Mouse (Mus musculus): ENCODE data around the gene Reck.

DNA sequence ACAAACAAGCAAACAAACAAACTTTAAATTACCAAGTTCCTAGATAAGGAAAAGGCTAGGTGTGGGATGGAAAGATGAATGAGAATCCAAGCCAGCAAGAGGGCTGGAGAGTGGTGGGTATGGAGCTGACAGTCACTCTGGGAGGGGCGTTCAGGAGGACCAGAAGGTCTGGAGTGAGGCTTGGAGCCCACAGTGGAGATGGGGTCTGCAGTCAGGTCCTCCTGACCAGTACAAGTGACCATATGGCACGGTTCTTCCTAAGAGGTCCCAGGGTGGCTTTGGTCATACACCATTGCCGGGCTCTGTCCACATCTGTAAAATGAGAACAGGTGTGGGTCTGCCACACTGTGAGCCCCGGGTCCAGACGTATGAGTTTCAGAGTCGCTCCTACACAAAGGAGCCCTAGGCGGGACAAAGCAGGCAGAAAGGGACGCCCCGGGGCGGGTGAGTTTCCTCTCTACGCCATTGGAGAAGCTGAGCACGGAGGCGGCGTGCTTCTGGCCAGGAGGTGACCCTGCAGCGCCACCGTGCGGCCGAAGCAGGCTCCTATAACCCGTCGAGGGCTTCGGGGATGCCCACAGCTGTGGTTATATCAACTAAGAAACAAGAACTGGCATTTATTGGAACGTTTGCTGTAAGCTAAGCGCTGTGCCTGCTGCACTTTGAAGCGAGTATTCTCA is 106.9 kb downstream of the Reck start:
- no peak for TF ChIP-seq POLR2A (IDR thresholded peaks at IDR 0.05; ENCODE audit: borderline replicate concordance, low read depth, low read length)
- TF ChIP-seq CTCF (IDR thresholded peaks at IDR 0.05; ENCODE audit: low read depth, low read length) = peak; percentile 66

Measured in bone marrow macrophage, adult 2 months (primary cell).